In genomic region chr17:5834166-5834565, GRCm38 (mm10) we compare ENCODE assay signal across 18 mouse cellular contexts.
"Had no signal": no experiment of that assay in that cellular context is flagged by ENCODE, and none has a peak within 500 bp of the region (broad histone marks: within the 10 kb centered on the region; RNA-seq: fewer than 3 reads in every experiment).

No protein-coding gene starts in this region.

- H3K4me3 ChIP-seq: midbrain, embryonic 10.5 days; midbrain, embryonic 13.5 days; midbrain, embryonic 15.5 days; myocyte; neural tube, embryonic 13.5 days; neural tube, embryonic 15.5 days had no signal

- H3K36me3 ChIP-seq: midbrain, embryonic 10.5 days; midbrain, embryonic 13.5 days; midbrain, embryonic 15.5 days; neural tube, embryonic 13.5 days; neural tube, embryonic 15.5 days had no signal

- H3K4me2 ChIP-seq: lung, embryonic 14.5 days; midbrain, embryonic 13.5 days; midbrain, embryonic 15.5 days; neural tube, embryonic 13.5 days; neural tube, embryonic 15.5 days had no signal

- DNase-seq: lung, adult 18-20 months; lung, embryonic 14.5 days; lung, postnatal 10 days; lung, postnatal 4 days; retina, postnatal 1 day; right cerebral cortex, adult 18-20 months; right cerebral cortex, postnatal 25 days; right cerebral cortex, postnatal 4 days; spleen, adult 18-20 months; thymus, adult 18-20 months; thymus, postnatal 14 days; thymus, postnatal 36 days had no signal

- ATAC-seq: midbrain, embryonic 13.5 days; midbrain, embryonic 15.5 days had no signal

- H3K9me3 ChIP-seq: midbrain, embryonic 10.5 days; midbrain, embryonic 13.5 days; midbrain, embryonic 15.5 days; neural tube, embryonic 13.5 days; neural tube, embryonic 15.5 days had no signal

- H3K27ac ChIP-seq: midbrain, embryonic 10.5 days; midbrain, embryonic 13.5 days; midbrain, embryonic 15.5 days; neural tube, embryonic 13.5 days; neural tube, embryonic 15.5 days had no signal

- H3K9ac ChIP-seq: lung, embryonic 14.5 days; midbrain, embryonic 13.5 days; midbrain, embryonic 15.5 days; neural tube, embryonic 13.5 days; neural tube, embryonic 15.5 days had no signal

- H3K4me1 ChIP-seq: midbrain, embryonic 13.5 days; midbrain, embryonic 15.5 days; neural tube, embryonic 13.5 days; neural tube, embryonic 15.5 days had no signal

- H3K27me3 ChIP-seq: midbrain, embryonic 13.5 days; midbrain, embryonic 15.5 days; neural tube, embryonic 13.5 days; neural tube, embryonic 15.5 days had no signal
